Mouse (Mus musculus): ENCODE results near the gene Zmiz2.
"Not testable (repeated sequence)": the region's sequence is repeated elsewhere in the genome, so short reads cannot be mapped to it uniquely, and the experiment has no call there.

DNA sequence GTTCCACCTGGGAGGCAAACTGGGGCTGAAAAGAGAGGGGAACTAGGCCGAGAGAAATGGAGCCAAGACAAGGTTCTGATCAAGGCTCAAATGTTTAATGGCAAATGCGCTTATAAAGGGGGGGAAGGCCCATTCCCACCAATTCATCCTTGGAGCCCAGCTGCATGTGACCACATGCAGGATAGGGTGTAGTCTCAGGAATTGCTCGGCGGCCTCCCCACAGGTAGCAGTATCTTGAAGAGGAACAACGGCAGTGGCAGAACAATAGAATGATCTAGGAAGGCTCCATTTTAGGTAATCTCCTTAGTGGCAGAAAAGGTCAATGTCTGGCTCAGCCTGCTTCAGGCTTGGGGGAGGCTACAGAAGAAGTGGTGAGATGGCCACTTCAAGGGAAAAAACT is 20.9 kb upstream of the Zmiz2 start:
- TF ChIP-seq EP300, CTCF (IDR thresholded peaks at IDR 0.05; ENCODE audit: low read depth): not testable (repeated sequence)
